Mouse (Mus musculus): ENCODE results near the gene Cluap1.

- TF ChIP-seq CTCF (conservative IDR thresholded peaks at IDR 0.05; ENCODE audit: low read length), result no peak
- TF ChIP-seq POU5F1 (IDR thresholded peaks at IDR 0.05; ENCODE audit: borderline replicate concordance, low read length), result no peak
These were observed 56.9 kb downstream of the Cluap1 start for GRCm38 (mm10) chr16:3965534-3965933.

Data from E14TG2a.4 (cell line).